Mouse (Mus musculus): Measurements from ENCODE around the gene Taf15.
"Not testable (repeated sequence)": the region's sequence is repeated elsewhere in the genome, so short reads cannot be mapped to it uniquely, and the experiment has no call there.

Taf15 gene

DNA sequence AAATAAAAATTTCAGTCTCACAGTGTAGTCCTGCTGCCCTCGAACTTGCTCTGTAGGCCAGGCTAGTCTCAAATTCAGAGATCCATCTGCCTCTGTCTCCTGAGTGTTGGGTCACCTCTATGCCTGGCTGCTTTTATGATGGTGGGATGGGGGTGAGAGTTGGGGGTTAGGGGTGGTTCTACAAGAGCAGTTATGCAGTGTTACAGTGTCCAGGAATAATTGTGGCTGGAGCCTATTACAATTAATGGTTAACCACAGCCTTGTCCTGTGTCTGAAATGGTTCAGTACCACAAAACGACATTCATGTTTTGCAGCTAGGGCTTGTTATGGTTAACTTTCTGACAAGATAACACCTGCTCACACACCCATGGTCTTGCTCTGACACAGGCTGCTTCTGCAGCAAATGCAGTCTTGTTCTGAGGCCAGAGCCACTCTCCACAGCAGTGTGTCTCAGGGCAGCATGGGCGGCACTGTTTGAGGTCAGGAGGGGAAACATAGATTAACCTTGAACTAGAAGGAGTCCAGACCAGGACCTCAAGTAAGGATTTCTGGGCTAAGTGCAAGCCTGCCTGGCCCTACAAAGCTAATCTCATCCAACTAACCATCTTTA, 65.9 kb downstream of the Taf15 start:
- no peak for DNase-seq (ENCODE audit: low read depth)

DNA sequence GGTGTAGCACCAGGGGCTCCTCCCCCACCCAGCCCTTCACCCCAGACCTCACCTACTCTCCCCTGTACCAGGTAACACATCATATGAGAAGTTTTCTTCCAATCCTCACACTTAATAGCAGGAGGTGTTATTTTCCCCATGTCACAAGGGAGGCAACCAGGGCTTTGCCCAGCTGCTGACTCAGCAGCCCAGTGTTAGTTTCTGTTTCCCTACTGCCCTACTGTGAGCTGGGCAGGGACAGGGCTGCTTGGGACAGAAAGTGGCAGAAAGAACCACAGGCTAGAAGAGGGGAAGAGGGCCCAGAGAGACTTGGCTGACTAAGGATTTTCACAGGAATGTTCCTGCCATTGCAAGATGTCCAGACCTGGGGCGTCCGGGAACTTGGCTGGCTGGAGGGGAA, 68.0 kb downstream of the Taf15 start:
- DNase-seq (ENCODE audit: low read depth), result no peak

DNA sequence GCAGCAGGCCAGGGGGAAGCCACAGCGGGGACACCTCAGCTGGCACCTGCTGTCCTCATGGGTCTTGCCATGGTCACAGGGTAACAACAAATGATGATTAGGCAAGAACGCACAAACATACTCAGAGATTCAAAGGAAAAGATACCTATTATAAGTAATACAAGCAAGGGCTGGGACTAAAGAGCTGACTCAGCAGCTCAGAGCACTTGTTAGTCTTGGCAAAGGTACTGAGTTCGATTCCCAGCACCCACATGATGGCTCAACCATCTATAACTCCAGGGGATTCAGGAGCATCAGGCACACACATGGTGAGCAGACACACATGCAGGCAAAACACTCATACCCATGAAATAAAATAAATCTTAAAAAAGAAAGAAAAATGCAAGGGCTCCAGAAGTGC, 68.5 kb downstream of the Taf15 start:
- no peak for DNase-seq (ENCODE audit: low read depth)

DNA sequence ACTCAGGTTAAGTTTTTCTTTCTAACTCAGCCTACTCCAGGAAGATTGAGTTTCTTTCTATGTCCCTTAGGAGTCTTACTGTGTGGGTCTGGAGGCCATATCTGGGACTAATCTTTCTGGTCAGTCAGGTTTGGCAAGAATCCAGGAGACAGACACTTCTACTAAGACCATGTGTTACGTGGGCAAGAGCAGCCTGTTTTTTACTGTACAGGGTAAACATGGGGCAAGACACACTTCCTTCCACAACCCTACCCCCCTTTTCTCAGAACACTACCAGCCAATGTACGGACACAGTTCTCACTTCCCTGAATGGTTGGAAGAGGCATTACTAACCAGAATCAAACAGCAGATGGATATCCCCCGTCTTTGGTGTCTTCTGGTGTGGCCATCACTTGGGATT, 71.3 kb downstream of the Taf15 start:
- DNase-seq (ENCODE audit: low read depth), result no peak

DNA sequence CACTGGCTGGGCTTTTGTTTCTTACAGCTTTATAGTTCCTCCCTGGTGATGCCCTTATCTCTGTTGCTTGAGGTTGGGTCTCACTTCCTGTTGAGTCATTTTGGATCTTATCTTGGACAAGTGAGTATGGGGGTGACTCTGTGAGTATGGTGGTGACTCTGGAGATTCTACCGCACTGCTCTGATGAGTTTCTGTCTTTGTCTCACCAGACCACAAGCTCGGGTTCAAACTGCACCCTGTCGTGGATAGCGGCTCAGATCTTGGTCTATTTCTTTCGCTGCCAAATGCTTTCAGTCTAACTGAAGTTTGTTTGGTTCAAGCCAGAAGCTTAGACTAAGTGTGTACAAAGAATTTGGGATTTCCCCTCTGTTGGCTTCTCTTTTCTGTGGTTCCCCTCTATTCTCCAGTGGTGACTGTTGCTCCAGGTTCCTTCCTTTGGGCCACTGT, 77.3 kb downstream of the Taf15 start:
- DNase-seq (ENCODE audit: low read depth), result no peak

DNA sequence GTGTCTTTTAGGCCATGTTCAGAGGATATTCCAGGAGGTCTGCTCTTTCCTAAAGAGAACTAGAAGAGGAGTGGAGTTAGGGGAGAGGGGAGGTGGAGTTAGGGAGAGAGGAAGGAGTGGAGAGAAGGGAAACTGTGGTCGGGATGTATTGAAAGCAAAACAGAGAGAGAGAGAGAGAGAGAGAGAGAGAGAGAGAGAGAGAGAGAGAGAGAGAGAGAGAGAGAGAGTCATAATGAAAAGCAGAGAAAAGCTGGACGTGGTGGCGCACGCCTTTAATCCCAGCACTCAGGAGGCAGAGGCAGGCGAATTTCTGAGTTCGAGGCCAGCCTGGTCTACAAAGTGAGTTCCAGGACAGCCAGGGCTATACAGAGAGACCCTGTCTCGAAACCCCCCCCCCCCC, 78.2 kb downstream of the Taf15 start:
- DNase-seq (ENCODE audit: low read depth), result not testable (repeated sequence)

DNA sequence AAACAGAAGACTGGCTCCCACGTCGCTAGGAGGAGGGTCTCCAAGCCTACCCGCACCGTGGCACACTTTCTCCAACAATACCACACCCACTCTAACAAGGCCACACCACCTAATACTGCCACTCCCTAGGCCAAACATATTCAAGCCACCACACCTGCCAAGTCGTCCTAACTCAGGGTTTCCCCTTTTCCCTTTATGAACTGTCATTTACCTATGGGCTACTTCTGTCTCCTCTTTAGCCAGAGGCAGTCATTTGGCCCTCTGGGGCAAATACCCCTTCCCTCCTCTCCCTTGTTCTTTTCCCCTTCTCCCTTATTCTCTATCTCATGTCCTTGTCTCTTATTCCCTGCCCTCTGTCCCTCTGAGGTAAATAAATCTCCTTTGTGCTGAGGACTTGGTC, 78.8 kb downstream of the Taf15 start:
- DNase-seq (ENCODE audit: low read depth), result no peak
